34 mouse cellular contexts compared by ENCODE assay signal in the genomic region with DNA sequence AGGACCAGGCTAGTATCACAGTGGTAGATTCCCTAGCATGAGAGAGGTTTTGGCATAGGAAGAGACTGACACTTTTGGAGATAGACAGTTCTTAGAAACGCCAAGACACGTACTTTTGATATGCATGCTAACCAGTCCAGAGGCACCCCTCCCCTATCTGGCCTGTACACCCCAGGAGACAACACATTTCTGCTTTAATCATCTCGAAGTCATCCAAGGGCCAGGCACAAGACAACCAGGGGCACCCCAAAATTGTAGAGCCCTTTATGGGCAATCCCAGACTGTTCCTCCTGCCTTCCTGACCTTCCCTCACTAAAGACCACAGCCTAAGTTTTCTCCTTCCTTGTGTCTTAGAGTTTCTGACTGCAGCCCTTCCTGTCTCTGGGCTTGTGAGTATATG. TPM values are rescaled to one million over a fixed set of nuclear protein-coding genes. Genes with fewer than 3 reads are reported as not detected.
DNase-seq lines count a peak whose midpoint lies in the region; ATAC-seq and TF ChIP-seq lines count a peak whose summit lies in the region.
"Had no signal": no experiment of that assay in that cellular context is flagged by ENCODE, and none has a peak within 500 bp of the region (broad histone marks: within the 10 kb centered on the region; RNA-seq: fewer than 3 reads in every experiment).

No protein-coding gene starts in this region.

- no peak overlapping the region for H3K4me3 ChIP-seq in heart, embryonic 10.5 days
- no peak overlapping the region for H3K4me3 ChIP-seq in MEL (ENCODE audit: control insufficient read depth in 1 of 2, insufficient read depth in 1 of 2, low read depth in 2 of 2, low read length in 2 of 2)
- no peak overlapping the region for H3K4me3 ChIP-seq in liver, embryonic 11.5 days (ENCODE audit: low read depth, low read length)
- H3K4me3 ChIP-seq in liver, embryonic 16.5 days (ENCODE audit: low read depth, low read length), result 0 out of 2 replicates have a peak overlapping the region, but pooled peaks have one; percentile 11
- H3K4me3 ChIP-seq: forebrain, embryonic 10.5 days; heart, adult 2 months; heart, embryonic 13.5 days; hindbrain, embryonic 10.5 days; hindbrain, embryonic 15.5 days; kidney, embryonic 15.5 days; layer of hippocampus, adult 2 months; left cerebral cortex, adult 2 months; limb, embryonic 12.5 days; midbrain, embryonic 15.5 days had no signal

- peak overlapping the region; percentile 32; the same call in 1 of the 2 replicates for H3K27ac ChIP-seq in heart, embryonic 10.5 days
- peak overlapping the region; percentile 22; the same call in 1 of the 2 replicates for H3K27ac ChIP-seq in MEL (ENCODE audit: control insufficient read depth, low read depth, low read length)
- H3K27ac ChIP-seq in liver, embryonic 11.5 days (ENCODE audit: low read depth, low read length), result peak overlapping the region; percentile 76
- peak overlapping the region; percentile 91 for H3K27ac ChIP-seq in liver, embryonic 16.5 days (ENCODE audit: low read length)
- H3K27ac ChIP-seq: forebrain, embryonic 10.5 days; heart, adult 2 months; heart, embryonic 13.5 days; hindbrain, embryonic 10.5 days; hindbrain, embryonic 15.5 days; kidney, embryonic 15.5 days; layer of hippocampus, adult 2 months; left cerebral cortex, adult 2 months; limb, embryonic 12.5 days; midbrain, embryonic 15.5 days had no signal

- intact Hi-C loops in heart, postnatal 10 days (cut with DNase I), result no loop called here

- H3K36me3 ChIP-seq in heart, embryonic 10.5 days, result no peaks in the 10 kb centered on the region
- peaks cover 0 to 5% of the 10 kb centered on the region in 2 experiments; a peak in 2 of 4 replicates for H3K36me3 ChIP-seq in MEL (ENCODE audit: control insufficient read depth in 1 of 2, insufficient read depth in 2 of 2, low read length in 2 of 2)
- no peaks in the 10 kb centered on the region for H3K36me3 ChIP-seq in liver, embryonic 11.5 days (ENCODE audit: control insufficient read depth, insufficient read depth, low read length)
- H3K36me3 ChIP-seq in liver, embryonic 16.5 days (ENCODE audit: control insufficient read depth, insufficient read depth), result no peaks in the 10 kb centered on the region
- H3K36me3 ChIP-seq: forebrain, embryonic 10.5 days; heart, embryonic 13.5 days; hindbrain, embryonic 10.5 days; hindbrain, embryonic 15.5 days; kidney, embryonic 15.5 days; limb, embryonic 12.5 days; midbrain, embryonic 15.5 days had no signal

- no peak for TF ChIP-seq POLR2A in MEL (IDR thresholded peaks at IDR 0.05; ENCODE audit: control insufficient read depth in 1 of 2, insufficient read depth in 1 of 2, low read depth in 1 of 2, low read length in 2 of 2, poor library complexity in 1 of 2)

- 0 out of 4 replicates have a peak, but pooled peaks of 1 of the 2 experiments have one; percentile 25 for TF ChIP-seq EP300 in MEL (IDR thresholded peaks at IDR 0.05; ENCODE audit: low read depth in 1 of 2, low read length in 2 of 2)

- TF ChIP-seq RAD21 in MEL (IDR thresholded peaks at IDR 0.05; ENCODE audit: low read depth, low read length), result no peak

- H3K79me2 ChIP-seq in MEL (ENCODE audit: control insufficient read depth, insufficient read depth, low read length, poor library complexity), result no peaks in the 10 kb centered on the region; the same call in 1 of the 2 replicates

- H3K27me3 ChIP-seq in heart, embryonic 10.5 days (ENCODE audit: insufficient read depth, poor library complexity, severe bottlenecking), result peaks cover 41% of the 10 kb centered on the region
- H3K27me3 ChIP-seq in MEL (ENCODE audit: control insufficient read depth in 1 of 2, insufficient read depth in 2 of 2, low read length in 2 of 2), result no peaks in the 10 kb centered on the region
- peaks cover 26% of the 10 kb centered on the region for H3K27me3 ChIP-seq in liver, embryonic 11.5 days (replicated peaks; ENCODE audit: control insufficient read depth, insufficient read depth, low read length)
- peaks cover 11% of the 10 kb centered on the region; the same call in 1 of the 2 replicates for H3K27me3 ChIP-seq in liver, embryonic 16.5 days (ENCODE audit: control insufficient read depth, insufficient read depth, low read depth, low read length)

- peak; percentile 72 for ATAC-seq in liver, embryonic 11.5 days (replicated peaks; ENCODE audit: low FRiP score)
- ATAC-seq in liver, embryonic 16.5 days (ENCODE audit: low read depth), result peak; percentile 33
- ATAC-seq: forebrain, postnatal 0 days; inflammation-experienced regulatory T-cells, adult 6 months; lung, postnatal 0 days; midbrain, embryonic 15.5 days had no signal

- DNase-seq in heart, embryonic 10.5 days (ENCODE audit: low spot score), result no peak
- DNase-seq in heart, postnatal 10 days, result no peak
- DNase-seq in MEL (ENCODE audit: low read depth, low spot score), result peak; percentile 45
- DNase-seq in liver, embryonic 11.5 days (ENCODE audit: low spot score), result no peak
- DNase-seq in right cerebral cortex, postnatal 14 days, result no peak
- no peak for DNase-seq in adrenal gland, adult 18-20 months (ENCODE audit: low spot score in 2 of 2)
- DNase-seq: adrenal gland, adult 2 months; adrenal gland, postnatal 36 days; cerebellum, adult 9-10 months; cerebellum, postnatal 36 days; forebrain, postnatal 0 days; heart, adult 2 months; heart, postnatal 14 days; kidney, adult 11 months; kidney, postnatal 36 days; lung, adult 18-20 months; lung, postnatal 4 days; right cerebral cortex, adult 18-20 months; thymus, adult 18-20 months; thymus, postnatal 25 days had no signal

- H3K4me2 ChIP-seq in liver, embryonic 11.5 days, result peak overlapping the region; percentile 37; the same call in 1 of the 2 replicates
- peak overlapping the region; percentile 22; the same call in 1 of the 2 replicates for H3K4me2 ChIP-seq in liver, embryonic 16.5 days (ENCODE audit: low read depth, low read length)
- H3K4me2 ChIP-seq: heart, embryonic 13.5 days; hindbrain, embryonic 15.5 days; kidney, embryonic 15.5 days; limb, embryonic 12.5 days; midbrain, embryonic 15.5 days had no signal

- H3K4me1 ChIP-seq in heart, embryonic 10.5 days, result peaks cover 19% of the 10 kb centered on the region
- H3K4me1 ChIP-seq in MEL (ENCODE audit: control insufficient read depth in 1 of 2, insufficient read depth in 2 of 2, low read length in 2 of 2), result peaks cover 0 to under 1% of the 10 kb centered on the region in 2 experiments; a peak in 3 of 4 replicates
- H3K4me1 ChIP-seq in liver, embryonic 11.5 days (replicated peaks; ENCODE audit: control insufficient read depth, insufficient read depth, low read length), result peaks cover 13% of the 10 kb centered on the region
- H3K4me1 ChIP-seq in liver, embryonic 16.5 days (ENCODE audit: control insufficient read depth, low read depth, low read length), result peaks cover 54% of the 10 kb centered on the region

- no peak for TF ChIP-seq CTCF in MEL (IDR thresholded peaks at IDR 0.05 in 2 of 3, conservative IDR thresholded peaks at IDR 0.05 in 1 of 3; ENCODE audit: control insufficient read depth in 1 of 3, insufficient read depth in 1 of 3, low read depth in 2 of 3, low read length in 3 of 3, poor library complexity in 1 of 3, severe bottlenecking in 1 of 3)

- WGBS in heart, embryonic 10.5 days, result 64% methylated on average over 3 of the region's 3 CpGs
- 32% methylated on average over 3 of the region's 3 CpGs for WGBS in liver, embryonic 11.5 days
- 18% methylated on average over 3 of the region's 3 CpGs for whole genome bisulfite sequencing in liver, embryonic 16.5 days (ENCODE audit: insufficient replicate concordance)

- H3K9ac ChIP-seq in MEL (ENCODE audit: control insufficient read depth, low read depth, low read length, poor library complexity, severe bottlenecking), result no peak overlapping the region
- H3K9ac ChIP-seq in liver, embryonic 11.5 days (ENCODE audit: low read depth, low read length), result peak overlapping the region; percentile 27; the same call in 1 of the 2 replicates
- peak overlapping the region; percentile 48 for H3K9ac ChIP-seq in liver, embryonic 16.5 days (ENCODE audit: low read depth, low read length)
- H3K9ac ChIP-seq: forebrain, postnatal 0 days; heart, embryonic 13.5 days; hindbrain, embryonic 15.5 days; kidney, embryonic 15.5 days; limb, embryonic 12.5 days; midbrain, embryonic 15.5 days had no signal

- no peaks in the 10 kb centered on the region for H3K9me3 ChIP-seq in heart, embryonic 10.5 days
- H3K9me3 ChIP-seq in MEL (replicated peaks; ENCODE audit: insufficient read depth, low read length), result no peaks in the 10 kb centered on the region
- H3K9me3 ChIP-seq in liver, embryonic 11.5 days (ENCODE audit: control insufficient read depth, low read length), result no peaks in the 10 kb centered on the region
- H3K9me3 ChIP-seq in liver, embryonic 16.5 days (replicated peaks; ENCODE audit: control insufficient read depth, low read length), result no peaks in the 10 kb centered on the region
- H3K9me3 ChIP-seq: forebrain, embryonic 10.5 days; heart, embryonic 13.5 days; hindbrain, embryonic 10.5 days; hindbrain, embryonic 15.5 days; kidney, embryonic 15.5 days; limb, embryonic 12.5 days; midbrain, embryonic 15.5 days had no signal

RNA-seq across cellular contexts. Expression of gene Plek2, which starts 8.8 kb away (rescaled TPM):
- 7.5 and 7.9 TPM in 2 replicates for polyA plus RNA-seq in heart, embryonic 10.5 days (2016; fragmentation: Nextera tagmentation; extraction: Ambion mirVana)
- under 1 TPM; 0.32 to 0.86 TPM for total RNA-seq in heart, postnatal 10 days (2021)
- total RNA-seq in MEL (2012; rRNA removed), result 8.0 and 11.2 TPM in 2 replicates
- polyA plus RNA-seq in MEL (2012; ENCODE audit: insufficient read depth in 1 of 2, insufficient read length in 2 of 2, low read depth in 1 of 2, low replicate concordance in 2 of 2, missing spikeins in 1 of 2), result 10 to 100 TPM in 1 of 2 experiments, not detected in 1; 17.7 TPM
- polyA plus RNA-seq in liver, embryonic 11.5 days (2014; fragmentation: Nextera tagmentation; extraction: Ambion mirVana), result 22.0 and 27.0 TPM in 2 replicates
- 38.4 and 39.6 TPM in 2 replicates for polyA plus RNA-seq in liver, embryonic 16.5 days (2015; fragmentation: Nextera tagmentation; extraction: Ambion mirVana)
- total RNA-seq in adrenal gland, adult 18-20 months (2021), result under 1 TPM in 1 of 2 experiments, not detected in 1; 0.26 TPM
- total RNA-seq: gastrocnemius, adult 8-10 months; neutrophil, adult 5-6 weeks had no signal
- polyA plus RNA-seq: adrenal gland, adult 2 months had no signal

RNA-seq across cellular contexts. Expression of gene Eif2s1, which starts 53.9 kb away (rescaled TPM):
- 230 and 281 TPM in 2 replicates for polyA plus RNA-seq in heart, embryonic 10.5 days (2016; fragmentation: Nextera tagmentation; extraction: Ambion mirVana)
- total RNA-seq in heart, postnatal 10 days (2021), result 10 to 100 TPM; 61.8 to 64.2 TPM
- 197 and 210 TPM in 2 replicates for total RNA-seq in MEL (2012; rRNA removed)
- 100 to 1,000 TPM; 114 to 550 TPM for polyA plus RNA-seq in MEL (2012; ENCODE audit: insufficient read depth in 1 of 2, insufficient read length in 2 of 2, low read depth in 1 of 2, low replicate concordance in 2 of 2, missing spikeins in 1 of 2)
- polyA plus RNA-seq in liver, embryonic 11.5 days (2014; fragmentation: Nextera tagmentation; extraction: Ambion mirVana), result 327 and 380 TPM in 2 replicates
- polyA plus RNA-seq in liver, embryonic 16.5 days (2015; fragmentation: Nextera tagmentation; extraction: Ambion mirVana), result 139 and 149 TPM in 2 replicates
- 10 to 100 TPM; 81.9 to 83.3 TPM for total RNA-seq in adrenal gland, adult 18-20 months (2021)

RNA-seq across cellular contexts. Expression of gene Atp6v1d, which starts 54.1 kb away (rescaled TPM):
- polyA plus RNA-seq in heart, embryonic 10.5 days (2016; fragmentation: Nextera tagmentation; extraction: Ambion mirVana), result 74.7 and 75.6 TPM in 2 replicates
- total RNA-seq in heart, postnatal 10 days (2021), result 100 to 1,000 TPM in 1 of 2 experiments, 10 to 100 TPM in 1; 91.3 to 101 TPM
- 27.0 and 28.0 TPM in 2 replicates for total RNA-seq in MEL (2012; rRNA removed)
- polyA plus RNA-seq in MEL (2012; ENCODE audit: insufficient read depth in 1 of 2, insufficient read length in 2 of 2, low read depth in 1 of 2, low replicate concordance in 2 of 2, missing spikeins in 1 of 2), result 10 to 100 TPM in 1 of 2 experiments, not detected in 1; 51.7 TPM
- polyA plus RNA-seq in liver, embryonic 11.5 days (2014; fragmentation: Nextera tagmentation; extraction: Ambion mirVana), result 62.5 and 63.1 TPM in 2 replicates
- polyA plus RNA-seq in liver, embryonic 16.5 days (2015; fragmentation: Nextera tagmentation; extraction: Ambion mirVana), result 24.4 and 26.7 TPM in 2 replicates
- 10 to 100 TPM; 74.6 to 75.0 TPM for total RNA-seq in adrenal gland, adult 18-20 months (2021)

Comparison
In these comparisons a context has a peak if more than half of its experiments do, and no peak if none do; other contexts are left out.
1. H3K27ac ChIP-seq: peak in every context shown above with its lines; median percentile 91 in liver, embryonic 16.5 days; 76 in liver, embryonic 11.5 days; 32 in heart, embryonic 10.5 days; 22 in MEL.